Mouse (Mus musculus) pancreas, adult 10 weeks (tissue): ENCODE data around the gene 1700092M07Rik. TPM values are rescaled to one million over a fixed set of nuclear protein-coding genes. Genes with fewer than 3 reads are reported as not detected.

Source experiments
- polyA plus RNA-seq: library from polyadenylated mRNA; stranded (reverse); fragments of 350-450 nt; fragmentation: Illumina TruSeq; extraction: RNeasy Lipid Tissue Mini Kit (QIAGEN cat#74804); gene quantifications from one replicate; pipeline ENCODE4 v1.2.3, GENCODE M21; 2015; ENCODE audit warnings: low read depth, low replicate concordance; ENCODE audit not compliant: insufficient read depth

Gene 1700092M07Rik
- polyA plus RNA-seq, result not detected

GRCm38 (mm10) chr19:8740603-8741002 lies at the start of gene 1700092M07Rik:
TSS of gene 1700092M07Rik (plus strand) at chr19:8740718.

GRCm38 (mm10) chr19:8722907-8723573 lies 17.5 kb upstream of the 1700092M07Rik start, which contains the start of gene Slc3a2:
TSS of gene Slc3a2 (minus strand) at chr19:8723369.

GRCm38 (mm10) chr19:8735389-8736159 lies 4.9 kb upstream of the 1700092M07Rik start, which contains the start of gene Wdr74:
TSS of gene Wdr74 (plus strand) at chr19:8735827.

GRCm38 (mm10) chr19:8741243-8741869 lies 838 bp downstream of the 1700092M07Rik start, which contains the start of gene Stx5a:
TSS of gene Stx5a (plus strand) at chr19:8741413.

GRCm38 (mm10) chr19:8756635-8757387 lies 16.3 kb downstream of the 1700092M07Rik start, which contains the start of gene Nxf1:
TSS of gene Nxf1 (plus strand) at chr19:8757073.

GRCm38 (mm10) chr19:8770567-8771270 lies 30.2 kb downstream of the 1700092M07Rik start, which contains the start of gene Tmem223:
TSS of gene Tmem223 (plus strand) at chr19:8770996.

GRCm38 (mm10) chr19:8774086-8774835 lies 33.7 kb downstream of the 1700092M07Rik start, which contains the start of gene Tmem179b:
TSS of gene Tmem179b (minus strand) at chr19:8774467.

GRCm38 (mm10) chr19:8786008-8786781 lies 45.7 kb downstream of the 1700092M07Rik start, which contains the start of gene Taf6l:
TSS of gene Taf6l (minus strand) at chr19:8786417.

Other genes starting within 250 kb of the 1700092M07Rik start
- not detected for gene Slc22a8, start 149.5 kb upstream of the 1700092M07Rik start, polyA plus RNA-seq
- gene Slc22a6, start 122.7 kb upstream of the 1700092M07Rik start, polyA plus RNA-seq, result not detected
- 0.18 TPM for gene Chrm1, start 76.9 kb upstream of the 1700092M07Rik start, polyA plus RNA-seq
- 80.3 TPM for gene Slc3a2, start 17.3 kb upstream of the 1700092M07Rik start, polyA plus RNA-seq
- gene Wdr74, start 4.9 kb upstream of the 1700092M07Rik start, polyA plus RNA-seq, result 35.4 TPM
- 67.2 TPM for gene Stx5a, start 695 bp downstream of the 1700092M07Rik start, polyA plus RNA-seq
- 127 TPM for gene Nxf1, start 16.4 kb downstream of the 1700092M07Rik start, polyA plus RNA-seq
- 32.1 TPM for gene Tmem223, start 30.3 kb downstream of the 1700092M07Rik start, polyA plus RNA-seq
- gene Tmem179b, start 33.7 kb downstream of the 1700092M07Rik start, polyA plus RNA-seq, result 17.0 TPM
- gene Taf6l, start 45.7 kb downstream of the 1700092M07Rik start, polyA plus RNA-seq, result 0.76 TPM
- gene Polr2g, start 57.9 kb downstream of the 1700092M07Rik start, polyA plus RNA-seq, result 17.1 TPM
- gene Zbtb3, start 61.8 kb downstream of the 1700092M07Rik start, polyA plus RNA-seq, result not detected
- 4.5 TPM for gene Ttc9c, start 78.6 kb downstream of the 1700092M07Rik start, polyA plus RNA-seq
- gene Hnrnpul2, start 79.3 kb downstream of the 1700092M07Rik start, polyA plus RNA-seq, result 20.7 TPM
- gene AC129217.1, start 89.1 kb downstream of the 1700092M07Rik start, polyA plus RNA-seq, result not detected
- gene Bscl2, start 96.7 kb downstream of the 1700092M07Rik start, polyA plus RNA-seq, result 31.5 TPM
- gene Gng3, start 98.5 kb downstream of the 1700092M07Rik start, polyA plus RNA-seq, result not detected
- 4.9 TPM for gene Lrrn4cl, start 110.0 kb downstream of the 1700092M07Rik start, polyA plus RNA-seq
- 28.6 TPM for gene Ubxn1, start 130.8 kb downstream of the 1700092M07Rik start, polyA plus RNA-seq
- 15.0 TPM for gene Uqcc3, start 140.2 kb downstream of the 1700092M07Rik start, polyA plus RNA-seq
- gene Lbhd1, start 143.0 kb downstream of the 1700092M07Rik start, polyA plus RNA-seq, result 7.5 TPM
- not detected for gene Gm49403, start 143.2 kb downstream of the 1700092M07Rik start, polyA plus RNA-seq
- 7.3 TPM for gene 1810009A15Rik, start 148.1 kb downstream of the 1700092M07Rik start, polyA plus RNA-seq
- gene Gm49416, start 148.2 kb downstream of the 1700092M07Rik start, polyA plus RNA-seq, result not detected
- gene Ints5, start 152.3 kb downstream of the 1700092M07Rik start, polyA plus RNA-seq, result 4.9 TPM
- gene Ganab, start 157.4 kb downstream of the 1700092M07Rik start, polyA plus RNA-seq, result 50.2 TPM
- 18.1 TPM for gene B3gat3, start 179.7 kb downstream of the 1700092M07Rik start, polyA plus RNA-seq
- gene Rom1, start 188.6 kb downstream of the 1700092M07Rik start, polyA plus RNA-seq, result 0.74 TPM
- gene Eml3, start 188.8 kb downstream of the 1700092M07Rik start, polyA plus RNA-seq, result 11.7 TPM
- 16.1 TPM for gene Mta2, start 201.2 kb downstream of the 1700092M07Rik start, polyA plus RNA-seq
- 7.9 TPM for gene Tut1, start 213.1 kb downstream of the 1700092M07Rik start, polyA plus RNA-seq
- gene Eef1g, start 226.3 kb downstream of the 1700092M07Rik start, polyA plus RNA-seq, result 169 TPM
- gene Ahnak, start 248.6 kb downstream of the 1700092M07Rik start, polyA plus RNA-seq, result 32.2 TPM